Mouse (Mus musculus) heart, embryonic 11.5 days (tissue): Measurements from ENCODE around the gene Trappc13. TPM values are rescaled to one million over a fixed set of nuclear protein-coding genes. Genes with fewer than 3 reads are reported as not detected.
"Not testable (repeated sequence)": the region's sequence is repeated elsewhere in the genome, so short reads cannot be mapped to it uniquely, and the experiment has no call there.

Experiments
- ATAC-seq: fragments of 200-750 bp; cut with Nextera tagmentation; replicated peaks from 2 replicates; pipeline ENCODE4 v1.8.0; 2017; ENCODE audit warnings: moderate library complexity; ENCODE audit not compliant: insufficient number of reproducible peaks, low FRiP score, low TSS enrichment
- H3K27ac ChIP-seq: fragments of 300-500 bp; sonication (generic); 2 replicates; pipeline ENCODE4 v1.5.1; 2014; ENCODE audit warnings: mild to moderate bottlenecking, low read depth, low read length
- H3K27me3 ChIP-seq: fragments of 300-500 bp; sonication (generic); 2 replicates; pipeline ENCODE4 v1.6.1; 2014; ENCODE audit warnings: mild to moderate bottlenecking, low read length, mixed read lengths; ENCODE audit not compliant: control insufficient read depth, insufficient read depth
- H3K36me3 ChIP-seq: fragments of 300-500 bp; sonication (generic); 2 replicates; pipeline ENCODE4 v1.6.1; 2014; ENCODE audit warnings: mild to moderate bottlenecking, low read length, moderate library complexity, mixed read lengths; ENCODE audit not compliant: control insufficient read depth, insufficient read depth
- H3K4me1 ChIP-seq: fragments of 300-500 bp; sonication (generic); 2 replicates; pipeline ENCODE4 v1.6.1; 2014; ENCODE audit warnings: low read length; ENCODE audit not compliant: control insufficient read depth, insufficient read depth
- H3K4me2 ChIP-seq: fragments of 300-500 bp; sonication (generic); 2 replicates; pipeline ENCODE4 v1.6.1; 2014; ENCODE audit warnings: mild to moderate bottlenecking, moderate library complexity
- H3K4me3 ChIP-seq: fragments of 300-500 bp; sonication (generic); 2 replicates; pipeline ENCODE4 v1.5.1; 2014; ENCODE audit warnings: low read depth, low read length
- H3K9ac ChIP-seq: fragments of 300-500 bp; sonication (generic); 2 replicates; pipeline ENCODE4 v1.6.1; 2014; ENCODE audit warnings: mild to moderate bottlenecking, low read depth, low read length, moderate library complexity
- H3K9me3 ChIP-seq: fragments of 300-500 bp; sonication (generic); replicated peaks from 2 replicates; pipeline ENCODE4 v1.6.1; 2016; ENCODE audit warnings: low read length; ENCODE audit not compliant: control insufficient read depth
- WGBS: fragments of 180-500 bp; shearing (Covaris S2); extraction: QIAGEN DNeasy Blood & Tissue Kit; methylation state at CpG from one replicate; pipeline ENCODE4 v1.1.7; 2014; ENCODE audit not compliant: insufficient replicate concordance; 5-methylcytosine and 5-hydroxymethylcytosine counted together
- polyA plus RNA-seq: library from polyadenylated mRNA; unstranded; fragments of >200 nt; fragmentation: Nextera tagmentation; extraction: Ambion mirVana; gene quantifications from 2 replicates; pipeline ENCODE4 v1.2.1, GENCODE M21; 2014

Gene Trappc13
- 53.2 and 58.1 TPM in 2 replicates for polyA plus RNA-seq

DNA sequence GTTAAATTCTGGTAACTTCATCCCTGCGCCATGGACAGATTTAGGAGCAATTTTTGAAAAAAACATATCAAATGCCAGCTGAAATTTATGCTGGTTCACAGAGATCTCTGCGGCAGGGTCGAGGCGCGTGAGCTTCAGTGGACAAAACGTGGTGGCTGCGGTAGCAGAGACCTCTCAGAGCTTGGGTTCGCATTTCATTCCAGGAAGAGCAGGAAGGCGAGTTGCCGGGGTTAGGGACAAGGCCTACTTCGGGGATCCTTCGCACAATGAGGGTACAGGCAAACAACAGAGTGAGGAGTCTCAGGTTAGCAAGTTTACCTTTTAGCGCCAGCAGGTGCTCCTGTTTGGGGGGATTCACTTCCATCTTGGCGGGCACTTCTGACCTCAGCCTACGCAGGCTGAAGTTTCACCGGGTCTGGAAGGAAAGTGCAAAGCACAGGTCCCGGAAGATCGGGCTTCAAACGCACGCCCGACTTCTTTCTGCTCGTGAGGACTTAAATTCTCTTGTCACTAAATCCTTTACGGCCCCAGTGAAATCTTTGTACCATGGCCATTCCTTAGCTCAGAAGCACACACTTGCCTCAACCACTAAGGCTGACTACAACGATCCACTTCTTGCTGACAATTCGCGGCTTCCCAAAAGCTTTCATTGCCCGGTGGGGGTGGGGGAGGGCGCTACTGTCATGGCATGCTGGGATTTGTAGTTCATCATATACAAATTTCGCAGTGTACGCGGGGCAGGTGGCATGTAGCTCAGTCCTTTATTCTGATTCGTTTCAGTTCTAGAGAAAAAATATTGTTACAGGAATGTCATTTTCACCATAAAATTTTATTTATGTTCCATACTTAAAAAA lies at the start of gene Trappc13:
Gene Trappc13, minus strand, starts transcription at position 674 of the 854 bp plus-strand sequence.
- peaks cover 3% of the 10 kb centered on the region; the same call in 1 of the 2 replicates for H3K36me3 ChIP-seq
- no peaks in the 10 kb centered on the region for H3K27me3 ChIP-seq
- peaks cover 10% of the 10 kb centered on the region for H3K4me1 ChIP-seq
- peak within 1 kb of the TSS; percentile 85 for H3K4me3 ChIP-seq
- peak within 1 kb of the TSS; percentile 78 for H3K4me2 ChIP-seq
- H3K9ac ChIP-seq = peak within 1 kb of the TSS; percentile 82
- under 1% methylated on average over 32 of the region's 32 CpGs for WGBS
- peak within 1 kb of the TSS; percentile 85 for H3K27ac ChIP-seq
- ATAC-seq = peak; percentile 88
- no peaks in the 10 kb centered on the region for H3K9me3 ChIP-seq

DNA sequence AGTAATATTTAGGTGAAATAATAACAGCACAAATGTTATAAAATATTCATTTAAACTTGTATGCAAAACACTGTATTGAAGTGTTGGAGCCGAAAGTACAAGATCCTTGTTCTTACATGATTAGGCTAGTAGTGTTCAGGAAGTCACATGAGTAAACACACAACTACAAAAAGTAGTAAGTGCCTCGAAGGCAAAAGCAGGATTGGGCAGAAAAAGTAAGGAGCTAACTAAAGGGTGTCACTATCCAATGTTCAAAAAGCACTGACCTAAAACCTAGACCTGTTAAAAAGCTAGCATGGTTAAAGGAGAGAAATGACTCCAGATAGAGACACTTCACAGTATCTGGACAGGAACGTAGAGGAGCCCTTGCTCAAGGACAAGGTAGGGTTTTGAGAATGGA lies 49.2 kb upstream of the Trappc13 start:
- no peaks in the 10 kb centered on the region for H3K9me3 ChIP-seq
- H3K9ac ChIP-seq = peak overlapping the region; percentile 90
- peaks cover 8% of the 10 kb centered on the region for H3K4me1 ChIP-seq
- peak overlapping the region; percentile 82 for H3K4me2 ChIP-seq
- WGBS = 51% methylated on average over 3 of the region's 3 CpGs
- H3K27ac ChIP-seq = no peak overlapping the region
- no peaks in the 10 kb centered on the region for H3K36me3 ChIP-seq
- peak overlapping the region; percentile 65 for H3K4me3 ChIP-seq
- ATAC-seq = no peak
- H3K27me3 ChIP-seq = no peaks in the 10 kb centered on the region

DNA sequence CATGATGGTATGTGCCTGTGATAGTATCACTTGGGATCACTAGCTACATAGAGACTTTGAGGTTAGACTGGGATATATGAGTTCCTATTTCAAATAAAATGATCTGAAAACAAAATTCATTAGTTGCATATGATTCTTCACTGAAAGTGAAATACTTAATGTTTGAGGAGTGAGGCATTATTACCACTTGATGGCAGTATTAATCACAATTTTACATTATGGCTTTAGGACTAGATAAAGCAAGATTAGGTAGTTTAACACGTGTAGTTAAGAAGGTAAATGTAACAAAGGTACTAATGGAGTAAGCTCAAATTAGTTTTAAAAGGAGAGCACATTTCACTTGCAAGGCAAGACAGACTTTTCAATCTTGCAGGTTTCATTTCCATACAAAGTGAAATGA lies 26.0 kb upstream of the Trappc13 start:
- Histone ChIP-seq H3K4me3 (no peak overlapping the region), H3K27ac (no peak overlapping the region), H3K9ac (no peak overlapping the region), H3K27me3 (no peaks in the 10 kb centered on the region), H3K9me3 (no peaks in the 10 kb centered on the region), H3K4me2 (no peak overlapping the region), H3K4me1 (no peaks in the 10 kb centered on the region), H3K36me3 (peaks cover 7% of the 10 kb centered on the region)
- ATAC-seq = no peak
- WGBS = 73% methylated on average over 1 of the region's 1 CpGs

DNA sequence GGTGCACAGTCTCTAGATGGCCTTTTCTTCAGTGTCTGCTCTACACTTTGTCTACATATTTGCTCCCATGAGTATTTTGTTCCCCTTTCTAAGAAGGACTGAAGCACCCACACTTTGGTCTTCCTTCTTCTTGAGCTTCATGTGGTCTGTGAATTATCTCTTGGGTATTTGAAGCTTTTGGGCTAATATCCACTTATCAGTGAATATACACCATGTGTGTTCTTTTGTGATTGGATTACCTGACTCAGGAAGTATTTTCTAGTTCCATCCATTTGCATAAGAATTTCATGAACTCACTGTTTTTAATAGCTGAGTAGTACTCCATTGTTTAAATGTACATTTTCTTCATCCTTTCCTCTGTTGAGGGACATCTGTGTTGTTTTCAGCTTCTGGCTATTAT lies 17.6 kb upstream of the Trappc13 start:
- H3K27me3 ChIP-seq, H3K9ac ChIP-seq, H3K4me1 ChIP-seq, H3K27ac ChIP-seq, H3K4me3 ChIP-seq, H3K36me3 ChIP-seq, H3K9me3 ChIP-seq, ATAC-seq, H3K4me2 ChIP-seq: not testable (repeated sequence)

DNA sequence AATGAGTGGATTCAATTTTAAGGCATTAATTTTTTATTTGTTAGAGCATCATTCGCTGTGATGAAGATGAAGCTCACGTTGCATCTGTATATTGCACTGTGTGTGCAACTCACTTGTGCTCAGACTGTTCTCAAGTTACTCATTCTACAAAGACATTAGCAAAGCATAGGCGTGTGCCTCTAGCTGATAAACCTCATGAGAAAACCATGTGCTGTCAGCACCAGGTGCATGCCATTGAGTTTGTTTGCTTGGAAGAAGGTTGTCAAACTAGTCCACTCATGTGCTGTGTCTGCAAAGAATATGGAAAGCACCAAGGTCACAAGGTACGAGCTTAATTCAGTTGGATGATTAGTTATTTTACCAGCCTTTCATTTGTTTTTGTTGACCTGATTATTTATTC lies 9.1 kb upstream of the Trappc13 start:
- Histone ChIP-seq H3K27me3 (no peaks in the 10 kb centered on the region), H3K4me1 (no peaks in the 10 kb centered on the region), H3K27ac (no peak overlapping the region), H3K4me3 (no peak overlapping the region), H3K4me2 (no peak overlapping the region), H3K9me3 (no peaks in the 10 kb centered on the region), H3K36me3 (peaks cover 8% of the 10 kb centered on the region), H3K9ac (no peak overlapping the region)
- no peak for ATAC-seq
- WGBS = 69% methylated on average over 4 of the region's 4 CpGs

DNA sequence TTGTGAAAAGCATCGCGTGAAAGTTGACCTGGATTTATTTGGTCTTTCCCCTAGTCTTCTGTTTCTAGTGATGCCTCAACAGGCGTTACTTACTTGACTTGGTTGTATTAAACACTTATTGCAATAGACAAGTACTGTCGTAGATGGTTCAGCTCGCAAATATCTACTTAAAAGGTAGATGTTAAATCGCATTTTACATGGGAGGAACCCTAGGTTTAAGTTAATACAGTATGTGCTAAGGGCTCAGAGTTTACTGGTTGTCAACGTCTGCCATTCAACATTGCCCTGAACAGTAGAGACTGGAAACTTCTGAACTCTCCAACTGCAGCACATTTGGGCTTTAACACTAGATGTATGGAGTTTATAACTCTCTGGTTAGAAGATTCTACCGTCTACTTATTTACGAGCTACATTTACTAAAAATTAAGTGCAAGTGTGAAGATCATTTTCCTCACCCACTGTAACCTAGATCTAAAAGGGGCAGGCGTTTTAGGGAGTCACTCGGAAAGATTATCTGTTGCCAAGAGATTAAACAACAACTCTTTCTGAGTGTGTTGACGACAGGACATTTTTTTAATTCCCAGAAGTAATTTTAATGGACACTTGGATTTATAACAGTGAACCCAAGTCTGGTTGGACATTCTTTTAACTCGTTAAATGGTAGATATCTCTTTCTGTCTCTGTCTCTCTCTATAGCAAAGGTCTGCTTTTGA lies 1.1 kb upstream of the Trappc13 start:
- peaks cover 10% of the 10 kb centered on the region for H3K4me1 ChIP-seq
- peak overlapping the region; percentile 85 for H3K4me3 ChIP-seq
- peak overlapping the region; percentile 82 for H3K9ac ChIP-seq
- no peak for ATAC-seq
- H3K4me2 ChIP-seq = peak overlapping the region; percentile 72
- H3K36me3 ChIP-seq = peaks cover 3% of the 10 kb centered on the region; the same call in 1 of the 2 replicates
- H3K27ac ChIP-seq = no peak overlapping the region
- H3K27me3 ChIP-seq = no peaks in the 10 kb centered on the region
- 16% methylated on average over 13 of the region's 13 CpGs for WGBS
- H3K9me3 ChIP-seq = no peaks in the 10 kb centered on the region

DNA sequence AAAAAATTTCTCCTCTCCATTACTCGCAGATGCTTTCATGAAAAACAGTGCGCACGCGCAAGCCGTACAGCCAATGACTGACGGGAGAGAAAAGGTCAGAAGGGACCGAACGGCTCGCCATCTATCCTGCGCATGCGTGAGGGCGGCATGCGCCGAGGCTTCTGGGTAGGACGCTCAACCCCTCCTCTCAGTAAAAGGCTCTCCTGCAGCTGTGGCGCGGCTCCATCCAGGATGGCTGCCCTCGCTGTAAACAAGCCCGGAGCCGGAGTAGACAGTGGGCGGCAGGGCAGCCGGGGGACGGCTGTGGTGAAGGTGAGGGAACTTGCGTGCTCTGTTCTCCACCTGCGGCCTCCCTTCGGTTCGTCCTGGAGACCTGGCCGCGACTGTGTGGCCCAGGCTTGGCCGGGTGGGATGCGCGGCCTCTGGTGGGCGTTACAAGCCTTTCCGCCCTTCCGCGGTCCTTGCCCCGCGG lies 417 bp upstream of the Trappc13 start, which contains the start of gene Trim23:
Gene Trim23, plus strand, starts transcription at position 148 of the 472 bp plus-strand sequence.
- Histone ChIP-seq H3K27ac (peak within 1 kb of the TSS; percentile 85), H3K27me3 (no peaks in the 10 kb centered on the region), H3K4me2 (peak within 1 kb of the TSS; percentile 78), H3K4me1 (peaks cover 10% of the 10 kb centered on the region), H3K36me3 (peaks cover 3% of the 10 kb centered on the region; the same call in 1 of the 2 replicates), H3K9ac (peak within 1 kb of the TSS; percentile 82), H3K4me3 (peak within 1 kb of the TSS; percentile 85), H3K9me3 (no peaks in the 10 kb centered on the region)
- ATAC-seq = peak; percentile 100
- WGBS = under 1% methylated on average over 37 of the region's 38 CpGs

DNA sequence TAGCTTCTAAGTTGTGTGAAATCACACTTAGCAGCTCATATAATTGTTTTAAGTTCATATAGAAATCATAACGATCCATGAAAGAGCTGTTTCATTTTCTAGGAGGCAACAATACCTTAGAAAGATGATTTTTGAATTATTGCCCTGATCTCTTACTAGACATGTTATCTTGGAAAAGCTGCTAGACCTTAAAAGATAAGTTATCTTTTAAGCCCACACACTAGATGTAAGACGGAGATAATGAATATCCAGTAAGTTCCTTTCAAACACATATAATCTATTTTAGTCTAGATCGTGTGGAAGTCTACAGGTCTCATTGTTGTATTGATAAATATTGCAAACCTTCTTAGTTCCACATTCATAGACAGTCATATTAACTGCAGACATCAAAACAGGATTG lies 1.4 kb downstream of the Trappc13 start:
- H3K36me3 ChIP-seq = peaks cover 3% of the 10 kb centered on the region; the same call in 1 of the 2 replicates
- no peak for ATAC-seq
- no peaks in the 10 kb centered on the region for H3K9me3 ChIP-seq
- H3K27ac ChIP-seq = no peak overlapping the region
- no peak overlapping the region for H3K9ac ChIP-seq
- WGBS = 65% methylated on average over 3 of the region's 3 CpGs
- H3K27me3 ChIP-seq = no peaks in the 10 kb centered on the region
- H3K4me3 ChIP-seq = peak overlapping the region; percentile 42
- H3K4me1 ChIP-seq = peaks cover 10% of the 10 kb centered on the region
- peak overlapping the region; percentile 71 for H3K4me2 ChIP-seq
